Mouse (Mus musculus) fat pad, adult 2 months (tissue): Measurements from ENCODE around the gene Baiap2.

Experiments
- DNase-seq: peaks from one replicate; pipeline ENCODE4 v3.0.0-alpha.2; 2011; ENCODE audit warnings: low read depth, low spot score; ENCODE audit errors: extremely low read depth

Baiap2 gene

DNA sequence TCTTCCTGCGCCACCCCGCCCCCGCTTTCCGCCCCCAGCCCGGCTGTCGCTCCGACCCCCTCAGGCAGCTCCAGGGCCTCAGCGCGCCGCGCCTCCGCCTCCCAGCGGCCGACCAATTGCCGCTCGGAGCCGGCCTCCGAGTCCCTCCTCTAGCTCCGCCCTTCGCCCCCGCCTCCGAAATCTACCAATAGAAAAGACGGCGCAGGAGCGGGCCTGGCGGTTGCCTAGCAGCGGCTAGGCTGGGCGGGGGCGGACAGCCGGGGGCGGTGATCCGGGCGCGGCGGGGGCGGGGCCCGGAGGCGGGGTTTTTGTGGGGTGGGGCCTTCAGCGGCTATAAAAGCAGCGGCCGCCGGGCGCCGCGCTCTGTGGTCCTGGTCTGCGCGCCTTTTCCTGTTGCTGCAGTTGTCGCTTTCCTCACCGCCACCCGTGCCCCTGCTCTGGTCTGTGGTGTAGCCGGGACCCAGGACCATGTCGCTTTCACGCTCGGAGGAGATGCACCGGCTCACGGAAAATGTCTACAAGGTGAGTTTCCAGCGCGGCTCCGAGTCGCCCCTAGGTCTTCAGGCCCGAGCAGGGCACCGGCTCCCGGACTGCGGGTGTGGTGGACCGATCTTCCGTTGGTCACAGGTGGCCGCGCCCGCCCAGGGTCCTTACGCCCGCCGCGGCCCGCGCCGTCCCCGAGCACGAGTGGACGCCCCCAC is at the start of gene Baiap2:
Baiap2 (plus strand) TSS at position 37 of the 701 bp plus-strand sequence.
- DNase-seq, result no peak

DNA sequence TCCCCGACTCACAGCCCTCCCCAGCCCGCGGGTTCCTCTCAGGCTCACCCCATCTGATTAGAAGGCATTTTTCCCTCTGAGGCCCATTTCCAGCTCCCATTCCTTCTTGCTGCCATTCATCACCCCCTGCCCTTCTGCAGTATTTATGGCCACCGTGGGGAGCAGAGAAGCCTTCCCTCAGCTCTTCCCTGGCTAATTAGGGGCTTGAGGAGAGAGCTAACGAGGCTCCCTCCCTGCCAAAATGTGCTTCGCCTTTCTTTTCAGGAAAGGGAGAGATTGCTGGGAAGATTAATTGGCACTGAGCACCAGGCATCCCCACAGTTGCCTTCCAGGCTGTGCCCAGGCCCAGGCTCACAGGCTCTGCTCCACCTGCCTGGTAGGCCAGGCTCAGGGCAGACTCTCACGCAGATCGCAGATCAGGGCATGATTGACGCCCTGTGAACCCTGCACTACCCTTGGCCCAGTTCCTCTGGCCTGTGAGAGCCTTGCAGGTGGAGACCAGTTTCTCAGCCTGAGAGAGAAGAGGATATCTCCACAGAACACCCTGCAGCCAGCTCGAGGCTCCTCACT is 48.8 kb upstream of the Baiap2 start:
- DNase-seq, result no peak

DNA sequence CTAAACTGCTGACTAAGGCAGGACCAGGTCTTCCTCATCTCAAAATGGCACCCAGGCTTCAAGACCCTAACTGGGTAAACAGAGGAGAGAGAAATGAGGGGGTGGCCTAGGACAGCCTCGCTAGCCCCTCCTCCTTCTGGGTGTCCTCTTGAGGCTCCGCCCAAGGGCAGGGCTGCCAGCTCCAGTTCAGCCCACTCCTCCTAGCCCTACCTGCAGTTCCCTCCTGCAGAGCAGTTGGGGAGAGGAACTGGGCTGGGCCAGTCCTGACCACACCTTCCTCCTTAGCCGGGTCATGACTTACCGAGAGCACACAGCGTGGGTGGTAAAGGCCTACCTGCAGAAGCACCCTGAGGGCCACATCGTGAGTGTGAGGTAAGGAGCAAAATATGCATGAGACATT is 47.9 kb upstream of the Baiap2 start:
- peak; percentile 50 for DNase-seq

GRCm38 (mm10) chr11:119897041-119897440 is 45.5 kb upstream of the Baiap2 start:
- no peak for DNase-seq

DNA sequence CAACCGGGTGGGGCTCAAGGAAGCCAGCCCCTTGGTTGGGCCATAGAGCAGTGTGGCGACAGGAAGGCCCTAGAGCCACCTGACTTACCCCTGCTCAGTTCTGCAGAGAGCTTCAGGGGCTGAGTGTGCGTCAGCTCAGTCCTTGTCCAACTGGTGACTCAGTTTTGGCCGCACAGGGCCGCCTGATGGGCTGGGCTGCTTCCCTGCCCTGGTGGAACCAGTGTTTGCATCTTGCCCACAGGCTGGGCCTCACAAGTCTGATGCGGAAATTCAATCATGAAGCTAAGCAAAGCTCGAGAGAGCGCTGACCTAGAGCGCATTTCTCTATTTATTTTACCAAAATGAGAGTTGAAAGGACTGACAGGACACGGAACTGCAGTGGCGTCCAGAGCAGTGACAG is 43.6 kb upstream of the Baiap2 start:
- DNase-seq, result no peak

DNA sequence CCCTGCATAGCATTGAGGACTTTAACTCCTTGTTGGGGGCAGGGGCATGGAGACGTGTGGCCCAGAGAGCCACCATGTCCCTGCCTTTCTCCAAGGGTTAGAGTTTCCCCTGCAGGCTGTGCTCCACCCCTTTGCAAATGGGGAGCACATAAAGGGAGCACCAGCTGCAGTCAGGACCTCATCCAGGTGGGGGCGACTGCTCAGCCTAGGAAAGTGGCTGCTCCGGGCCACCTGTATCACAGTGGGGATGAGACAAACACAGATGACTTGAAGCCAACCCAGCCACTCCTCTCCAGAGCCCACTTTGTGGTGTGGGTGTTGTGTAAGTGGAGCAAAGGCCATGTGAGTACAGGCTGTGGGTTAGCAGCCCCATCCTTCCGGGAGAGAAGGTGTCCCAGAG is 41.4 kb upstream of the Baiap2 start:
- no peak for DNase-seq

GRCm38 (mm10) chr11:119902891-119903290 is 39.7 kb upstream of the Baiap2 start:
- no peak for DNase-seq

GRCm38 (mm10) chr11:119904621-119905286 is 37.8 kb upstream of the Baiap2 start:
- no peak for DNase-seq

- DNase-seq, result no peak
Observed at GRCm38 (mm10) chr11:119905794-119906193, 36.8 kb upstream of the Baiap2 start.

- DNase-seq, result no peak
Observed at GRCm38 (mm10) chr11:119907006-119907650, 35.4 kb upstream of the Baiap2 start.

GRCm38 (mm10) chr11:119907711-119908110 is 34.9 kb upstream of the Baiap2 start:
- DNase-seq, result no peak

DNA sequence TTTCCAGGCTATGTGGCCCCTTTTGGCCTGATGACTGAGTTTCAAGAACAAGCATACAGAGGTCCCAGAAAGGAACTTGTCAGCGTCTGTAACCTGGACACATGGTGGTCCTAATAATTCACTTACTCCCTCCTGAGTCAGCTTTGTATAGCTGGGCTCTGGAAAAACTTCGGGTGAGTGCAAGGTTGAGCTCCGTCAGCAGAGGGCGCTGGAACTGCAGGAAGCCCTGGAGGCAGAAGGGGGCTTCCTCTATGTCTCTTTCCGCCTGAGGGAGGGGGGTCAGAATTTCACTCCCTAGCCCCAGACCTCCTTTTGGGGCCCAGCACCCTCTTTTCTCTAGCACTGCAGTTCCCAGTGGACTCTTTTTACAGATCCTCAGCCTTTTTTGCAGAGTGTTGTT is 33.1 kb upstream of the Baiap2 start:
- DNase-seq, result no peak

DNA sequence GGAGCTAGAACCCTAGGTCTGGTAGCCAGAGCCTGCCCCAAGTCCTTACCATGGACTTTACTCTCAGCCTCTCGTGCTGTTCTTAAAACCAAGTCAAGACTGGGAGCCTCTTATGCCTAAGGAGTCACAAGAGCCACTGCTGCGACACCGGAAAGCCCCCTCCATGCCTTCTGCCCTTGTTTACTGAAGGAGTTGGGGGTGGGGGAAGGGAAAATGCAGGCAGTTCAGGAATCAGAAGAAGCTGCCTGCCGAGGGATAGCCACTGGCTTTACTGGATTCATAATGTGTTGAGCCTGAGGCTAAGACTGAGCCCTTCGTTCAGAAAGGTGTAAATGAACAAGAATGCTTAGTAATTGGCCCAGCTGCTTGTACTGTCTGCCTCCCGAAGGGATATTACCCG is 29.7 kb upstream of the Baiap2 start:
- no peak for DNase-seq

DNA sequence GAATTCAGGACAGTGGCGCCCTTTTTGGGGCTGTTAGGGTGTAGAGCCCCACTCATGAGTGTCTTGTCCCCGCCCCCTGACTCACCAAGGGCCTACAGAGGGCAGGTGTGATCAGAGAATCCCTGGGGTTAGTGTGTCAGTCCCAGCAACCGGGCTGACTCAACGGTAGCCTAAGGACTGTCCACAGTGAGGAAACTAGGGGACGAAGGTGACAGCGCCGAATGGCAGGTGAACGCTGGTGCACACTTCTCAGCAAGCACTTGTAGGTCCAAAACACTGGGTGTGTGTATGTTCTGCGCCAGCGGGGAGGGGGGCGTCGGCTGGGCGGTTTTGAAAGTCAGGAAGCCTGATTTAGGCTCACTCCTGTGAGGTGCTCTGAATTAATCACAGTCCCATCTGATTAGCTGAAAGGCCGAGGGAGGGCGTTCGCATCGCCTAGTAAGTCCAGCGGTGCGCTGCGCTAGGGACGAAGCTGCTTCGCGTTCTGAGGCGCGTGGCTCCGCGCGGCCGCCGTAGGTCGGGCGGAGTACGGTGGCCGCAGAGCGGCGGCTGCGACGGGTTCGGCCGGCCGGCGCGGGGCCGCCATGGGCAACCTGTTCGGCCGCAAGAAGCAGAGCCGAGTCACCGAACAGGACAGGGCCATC is 29.1 kb upstream of the Baiap2 start, which contains the start of gene Chmp6:
Chmp6 (plus strand) TSS at position 151 of the 644 bp plus-strand sequence.
- DNase-seq, result no peak

GRCm38 (mm10) chr11:119913935-119914314 is 28.6 kb upstream of the Baiap2 start:
- DNase-seq, result no peak

GRCm38 (mm10) chr11:119914381-119914780 is 28.2 kb upstream of the Baiap2 start:
- no peak for DNase-seq

- DNase-seq, result no peak
Observed at GRCm38 (mm10) chr11:119915666-119916065, 26.9 kb upstream of the Baiap2 start.

DNA sequence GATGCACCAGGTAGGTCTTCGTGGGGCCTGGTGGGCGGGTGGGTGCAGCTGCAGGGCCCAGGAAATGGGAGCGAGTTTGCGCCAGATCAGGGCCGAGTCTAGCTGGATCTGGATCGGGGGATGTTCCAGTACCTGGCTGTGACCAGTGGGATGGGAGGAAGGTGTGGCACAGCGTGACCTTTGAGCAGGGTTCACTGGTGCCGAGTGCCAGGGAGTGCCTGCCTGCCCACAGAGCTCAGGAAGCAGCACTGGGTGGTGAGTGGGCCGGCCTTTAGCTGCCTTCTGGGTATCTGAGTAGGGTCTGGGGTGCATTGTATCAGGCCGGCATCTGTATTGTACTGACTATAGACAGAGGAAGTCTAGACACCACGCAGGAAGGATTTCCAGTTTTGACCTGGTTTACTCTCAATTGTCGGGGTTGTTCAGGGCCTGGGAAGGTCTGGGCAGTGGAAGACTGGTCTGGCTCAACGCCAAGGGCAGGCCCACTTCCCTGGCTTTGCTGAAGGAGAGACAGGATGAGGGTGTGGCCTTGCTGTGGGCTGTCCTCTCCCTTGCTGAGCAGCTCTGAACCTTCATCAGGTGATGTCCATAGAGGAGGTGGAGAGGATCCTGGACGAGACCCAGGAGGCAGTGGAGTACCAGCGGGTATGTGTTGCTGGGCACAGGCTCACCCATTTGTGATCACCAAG is 26.3 kb upstream of the Baiap2 start:
- no peak for DNase-seq

- no peak for DNase-seq
Observed at GRCm38 (mm10) chr11:119916834-119917469, 25.6 kb upstream of the Baiap2 start.

GRCm38 (mm10) chr11:119918521-119918920 is 24.0 kb upstream of the Baiap2 start:
- DNase-seq, result no peak
